Mouse (Mus musculus) cerebellum, adult 2 months (tissue): ENCODE measurements around the gene Zfp277.

Experiments
- CTCF ChIP-seq: fragments of 200-500 bp; IDR thresholded peaks from 2 replicates; pipeline ENCODE4 v1.5.1; 2011; ENCODE audit warnings: low read depth, mild to moderate bottlenecking, control low read depth, low read length, moderate library complexity, borderline replicate concordance; ENCODE audit not compliant: insufficient read depth
- POLR2A ChIP-seq: fragments of 200-500 bp; IDR thresholded peaks from 2 replicates; pipeline ENCODE4 v1.6.1; 2011; ENCODE audit warnings: low read length, control low read depth, borderline replicate concordance; ENCODE audit not compliant: insufficient read depth

DNA sequence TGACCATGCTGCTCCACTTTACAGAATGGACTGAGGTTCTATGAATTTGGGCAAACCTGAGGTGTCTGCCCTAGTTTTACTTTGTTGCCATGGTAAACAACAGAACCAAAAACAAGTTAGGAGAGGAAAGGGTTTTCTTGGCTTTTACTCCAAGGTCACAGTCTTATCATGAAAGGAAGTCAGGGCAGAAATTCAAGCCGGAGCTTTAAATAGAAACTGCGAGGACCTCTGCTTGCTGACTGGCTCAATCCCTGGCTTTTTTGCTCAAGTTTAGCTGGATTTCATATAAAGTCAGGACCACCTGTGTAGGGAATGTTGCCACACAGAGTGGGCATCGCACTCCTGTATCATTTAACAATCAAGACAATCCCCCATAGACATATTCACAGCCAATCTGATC, 147.1 kb downstream of the Zfp277 start:
- TF ChIP-seq POLR2A (no peak), CTCF (no peak)
